Mouse (Mus musculus) retina, embryonic 14.5 days (tissue): Measurements from ENCODE around the gene Cbr1.

Source experiments
- DNase-seq: peaks from one replicate; pipeline ENCODE4 v3.0.0-alpha.2; 2015; ENCODE audit warnings: low spot score

Gene Cbr1

GRCm38 (mm10) chr16:93605553-93605952 lies at the start of gene Cbr1:
Gene Cbr1, plus strand, starts transcription at chr16:93605853.
- DNase-seq, result no peak

- DNase-seq, result no peak
These were observed 48.0 kb upstream of the Cbr1 start for GRCm38 (mm10) chr16:93557646-93558045.

- no peak for DNase-seq
These were observed 47.2 kb upstream of the Cbr1 start for GRCm38 (mm10) chr16:93558499-93558898.

- DNase-seq, result no peak
These were observed 33.3 kb upstream of the Cbr1 start for GRCm38 (mm10) chr16:93572383-93572782.

GRCm38 (mm10) chr16:93573434-93573833 lies 32.2 kb upstream of the Cbr1 start:
- DNase-seq, result no peak

GRCm38 (mm10) chr16:93574521-93575191 lies 31.0 kb upstream of the Cbr1 start:
- no peak for DNase-seq

- DNase-seq, result no peak
These were observed 30.1 kb upstream of the Cbr1 start for GRCm38 (mm10) chr16:93575574-93575973.

GRCm38 (mm10) chr16:93576412-93577082 lies 29.1 kb upstream of the Cbr1 start:
- DNase-seq, result peak; percentile 92

GRCm38 (mm10) chr16:93578346-93579005 lies 27.2 kb upstream of the Cbr1 start:
- no peak for DNase-seq

GRCm38 (mm10) chr16:93581125-93581524 lies 24.5 kb upstream of the Cbr1 start:
- peak; percentile 49 for DNase-seq

- DNase-seq, result no peak
These were observed 20.5 kb upstream of the Cbr1 start for GRCm38 (mm10) chr16:93584976-93585702.

- DNase-seq, result no peak
These were observed 19.9 kb upstream of the Cbr1 start for GRCm38 (mm10) chr16:93585703-93586205.

GRCm38 (mm10) chr16:93586382-93586781 lies 19.3 kb upstream of the Cbr1 start:
- DNase-seq, result no peak

GRCm38 (mm10) chr16:93588281-93588680 lies 17.4 kb upstream of the Cbr1 start:
- no peak for DNase-seq

GRCm38 (mm10) chr16:93590915-93591314 lies 14.7 kb upstream of the Cbr1 start:
- no peak for DNase-seq

GRCm38 (mm10) chr16:93591450-93592430 lies 13.9 kb upstream of the Cbr1 start:
- no peak for DNase-seq

- no peak for DNase-seq
These were observed 12.9 kb upstream of the Cbr1 start for GRCm38 (mm10) chr16:93592711-93593110.

GRCm38 (mm10) chr16:93593406-93593805 lies 12.2 kb upstream of the Cbr1 start:
- DNase-seq, result no peak

- DNase-seq, result no peak
These were observed 11.2 kb upstream of the Cbr1 start for GRCm38 (mm10) chr16:93594448-93594847.

- no peak for DNase-seq
These were observed 9.9 kb upstream of the Cbr1 start for GRCm38 (mm10) chr16:93595766-93596165.

GRCm38 (mm10) chr16:93596807-93597206 lies 8.8 kb upstream of the Cbr1 start:
- no peak for DNase-seq
